Mouse (Mus musculus) heart, embryonic 11.5 days (tissue): ENCODE results near the gene 3110009E18Rik. TPM values are rescaled to one million over a fixed set of nuclear protein-coding genes. Genes with fewer than 3 reads are reported as not detected.

Experiments
- ATAC-seq: fragments of 200-750 bp; cut with Nextera tagmentation; replicated peaks from 2 replicates; pipeline ENCODE4 v1.8.0; 2017; ENCODE audit warnings: moderate library complexity; ENCODE audit not compliant: insufficient number of reproducible peaks, low FRiP score, low TSS enrichment
- H3K27ac ChIP-seq: fragments of 300-500 bp; sonication (generic); 2 replicates; pipeline ENCODE4 v1.5.1; 2014; ENCODE audit warnings: mild to moderate bottlenecking, low read depth, low read length
- H3K27me3 ChIP-seq: fragments of 300-500 bp; sonication (generic); 2 replicates; pipeline ENCODE4 v1.6.1; 2014; ENCODE audit warnings: mild to moderate bottlenecking, low read length, mixed read lengths; ENCODE audit not compliant: control insufficient read depth, insufficient read depth
- H3K36me3 ChIP-seq: fragments of 300-500 bp; sonication (generic); 2 replicates; pipeline ENCODE4 v1.6.1; 2014; ENCODE audit warnings: mild to moderate bottlenecking, low read length, moderate library complexity, mixed read lengths; ENCODE audit not compliant: control insufficient read depth, insufficient read depth
- H3K4me1 ChIP-seq: fragments of 300-500 bp; sonication (generic); 2 replicates; pipeline ENCODE4 v1.6.1; 2014; ENCODE audit warnings: low read length; ENCODE audit not compliant: control insufficient read depth, insufficient read depth
- H3K4me2 ChIP-seq: fragments of 300-500 bp; sonication (generic); 2 replicates; pipeline ENCODE4 v1.6.1; 2014; ENCODE audit warnings: mild to moderate bottlenecking, moderate library complexity
- H3K4me3 ChIP-seq: fragments of 300-500 bp; sonication (generic); 2 replicates; pipeline ENCODE4 v1.5.1; 2014; ENCODE audit warnings: low read depth, low read length
- H3K9ac ChIP-seq: fragments of 300-500 bp; sonication (generic); 2 replicates; pipeline ENCODE4 v1.6.1; 2014; ENCODE audit warnings: mild to moderate bottlenecking, low read depth, low read length, moderate library complexity
- H3K9me3 ChIP-seq: fragments of 300-500 bp; sonication (generic); replicated peaks from 2 replicates; pipeline ENCODE4 v1.6.1; 2016; ENCODE audit warnings: low read length; ENCODE audit not compliant: control insufficient read depth
- WGBS: fragments of 180-500 bp; shearing (Covaris S2); extraction: QIAGEN DNeasy Blood & Tissue Kit; methylation state at CpG from one replicate; pipeline ENCODE4 v1.1.7; 2014; ENCODE audit not compliant: insufficient replicate concordance; 5-methylcytosine and 5-hydroxymethylcytosine counted together
- polyA plus RNA-seq: library from polyadenylated mRNA; unstranded; fragments of >200 nt; fragmentation: Nextera tagmentation; extraction: Ambion mirVana; gene quantifications from 2 replicates; pipeline ENCODE4 v1.2.1, GENCODE M21; 2014

Gene 3110009E18Rik
- polyA plus RNA-seq, 1 experiment from 2014 or later = 13.1 TPM

DNA sequence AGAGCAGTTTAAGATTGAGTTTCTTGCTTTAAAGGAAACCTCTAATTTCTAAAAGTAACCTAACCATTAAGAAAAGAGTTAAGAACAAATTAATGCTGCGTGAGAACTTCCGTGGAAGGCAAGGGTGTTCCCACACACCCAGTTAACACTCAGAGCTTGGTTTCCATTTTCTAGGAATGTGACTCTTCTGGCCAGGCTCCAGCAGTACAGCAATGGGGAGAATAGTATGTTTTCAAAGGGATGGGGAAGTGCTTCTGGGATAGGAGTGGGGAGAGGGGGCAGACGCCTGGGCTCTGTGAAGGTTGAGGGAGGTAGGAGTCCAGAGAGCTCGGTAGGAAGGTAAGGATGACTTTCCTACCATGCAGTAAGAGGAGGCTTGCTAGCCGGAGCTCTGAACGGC is 4.5 kb downstream of the 3110009E18Rik start:
- WGBS = 71% methylated on average over 6 of the region's 6 CpGs
- Histone ChIP-seq H3K27ac (no peak overlapping the region), H3K9me3 (no peaks in the 10 kb centered on the region), H3K9ac (no peak overlapping the region), H3K27me3 (no peaks in the 10 kb centered on the region), H3K4me1 (no peaks in the 10 kb centered on the region), H3K4me2 (no peak overlapping the region), H3K4me3 (no peak overlapping the region), H3K36me3 (no peaks in the 10 kb centered on the region)
- ATAC-seq = no peak

DNA sequence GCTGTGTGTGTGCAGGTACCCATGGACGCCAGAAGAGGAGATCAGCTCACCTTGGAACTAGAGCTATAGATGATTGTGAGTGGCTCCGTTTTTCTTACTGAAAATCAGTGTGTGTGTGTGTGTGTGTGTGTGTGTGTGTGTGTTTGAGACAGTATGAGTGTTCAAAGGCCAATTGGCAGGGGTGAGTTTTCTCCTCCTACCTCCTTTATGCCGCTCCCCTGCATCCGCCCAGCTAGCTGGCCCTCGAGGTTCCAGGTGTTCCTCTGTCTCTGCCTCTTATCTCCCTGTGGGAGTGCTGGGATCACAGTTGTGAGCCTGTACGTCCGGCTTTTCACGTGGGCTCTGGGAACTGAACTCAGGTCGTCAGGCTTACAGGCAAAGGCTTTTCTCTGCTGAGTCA is 5.3 kb downstream of the 3110009E18Rik start:
- no peaks in the 10 kb centered on the region for H3K27me3 ChIP-seq
- WGBS = 66% methylated on average over 9 of the region's 9 CpGs
- no peak for ATAC-seq
- no peak overlapping the region for H3K4me3 ChIP-seq
- no peak overlapping the region for H3K27ac ChIP-seq
- H3K4me1 ChIP-seq = no peaks in the 10 kb centered on the region
- no peaks in the 10 kb centered on the region for H3K36me3 ChIP-seq
- no peaks in the 10 kb centered on the region for H3K9me3 ChIP-seq
- H3K9ac ChIP-seq = no peak overlapping the region
- H3K4me2 ChIP-seq = no peak overlapping the region

GRCm38 (mm10) chr1:120132376-120132775 is 11.4 kb downstream of the 3110009E18Rik start:
- no peaks in the 10 kb centered on the region for H3K27me3 ChIP-seq
- H3K27ac ChIP-seq = no peak overlapping the region
- H3K9me3 ChIP-seq = no peaks in the 10 kb centered on the region
- H3K4me3 ChIP-seq = no peak overlapping the region
- no peak for ATAC-seq
- no peaks in the 10 kb centered on the region for H3K36me3 ChIP-seq
- H3K9ac ChIP-seq = no peak overlapping the region
- H3K4me1 ChIP-seq = no peaks in the 10 kb centered on the region
- no peak overlapping the region for H3K4me2 ChIP-seq
- WGBS = 91% methylated on average over 1 of the region's 1 CpGs

DNA sequence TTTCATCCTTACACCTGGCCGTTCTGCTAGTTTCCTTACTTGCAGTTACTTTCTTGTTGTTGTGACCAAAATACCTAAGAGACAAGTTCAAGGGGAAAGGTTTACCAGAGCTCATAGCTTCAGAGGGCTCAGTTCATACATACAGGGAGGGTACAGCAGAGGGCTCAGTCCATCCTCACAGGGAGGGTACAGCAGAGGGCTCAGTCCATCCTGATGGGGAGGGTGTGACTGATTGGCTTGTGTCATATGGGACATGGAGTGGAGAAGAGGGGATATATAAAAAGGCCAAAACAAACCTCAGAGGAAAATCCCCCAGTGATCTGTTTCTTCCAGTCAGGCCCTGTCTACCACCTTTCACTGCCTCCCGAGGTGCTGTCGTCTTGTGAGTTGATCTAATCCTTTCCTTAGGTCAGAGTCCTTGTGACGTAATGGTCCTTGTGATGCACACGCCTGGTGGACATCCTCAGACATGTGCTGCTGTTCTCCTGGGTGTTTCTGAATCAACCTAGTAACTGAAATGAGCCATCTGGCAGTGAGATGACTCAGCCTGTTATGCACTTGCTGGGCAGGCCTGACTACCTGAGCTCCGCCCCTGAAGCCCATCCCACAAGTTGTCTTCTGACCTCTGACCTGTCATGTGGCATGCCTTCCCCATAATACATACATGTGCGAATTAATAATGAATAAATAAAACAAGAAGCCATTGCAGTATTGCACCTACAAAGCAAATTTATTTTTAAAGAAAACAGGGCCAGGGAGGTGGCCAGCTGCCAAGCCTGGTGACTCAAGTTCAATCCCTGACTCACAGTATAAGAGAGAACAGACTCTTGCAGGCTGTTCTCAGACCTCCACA is 15.2 kb downstream of the 3110009E18Rik start:
- no peak overlapping the region for H3K9ac ChIP-seq
- H3K9me3 ChIP-seq = no peaks in the 10 kb centered on the region
- WGBS = 67% methylated on average over 7 of the region's 7 CpGs
- no peaks in the 10 kb centered on the region for H3K27me3 ChIP-seq
- H3K36me3 ChIP-seq = no peaks in the 10 kb centered on the region
- ATAC-seq = no peak
- H3K4me2 ChIP-seq = no peak overlapping the region
- H3K4me1 ChIP-seq = no peaks in the 10 kb centered on the region
- no peak overlapping the region for H3K4me3 ChIP-seq
- H3K27ac ChIP-seq = no peak overlapping the region

GRCm38 (mm10) chr1:120138923-120139540 is 18.0 kb downstream of the 3110009E18Rik start:
- no peak overlapping the region for H3K9ac ChIP-seq
- H3K27ac ChIP-seq = no peak overlapping the region
- no peak overlapping the region for H3K4me2 ChIP-seq
- no peaks in the 10 kb centered on the region; the same call in 1 of the 2 replicates for H3K27me3 ChIP-seq
- H3K36me3 ChIP-seq = no peaks in the 10 kb centered on the region
- H3K4me3 ChIP-seq = no peak overlapping the region
- no peaks in the 10 kb centered on the region for H3K4me1 ChIP-seq
- no peak for ATAC-seq
- 37% methylated on average over 7 of the region's 7 CpGs for WGBS
- no peaks in the 10 kb centered on the region for H3K9me3 ChIP-seq

DNA sequence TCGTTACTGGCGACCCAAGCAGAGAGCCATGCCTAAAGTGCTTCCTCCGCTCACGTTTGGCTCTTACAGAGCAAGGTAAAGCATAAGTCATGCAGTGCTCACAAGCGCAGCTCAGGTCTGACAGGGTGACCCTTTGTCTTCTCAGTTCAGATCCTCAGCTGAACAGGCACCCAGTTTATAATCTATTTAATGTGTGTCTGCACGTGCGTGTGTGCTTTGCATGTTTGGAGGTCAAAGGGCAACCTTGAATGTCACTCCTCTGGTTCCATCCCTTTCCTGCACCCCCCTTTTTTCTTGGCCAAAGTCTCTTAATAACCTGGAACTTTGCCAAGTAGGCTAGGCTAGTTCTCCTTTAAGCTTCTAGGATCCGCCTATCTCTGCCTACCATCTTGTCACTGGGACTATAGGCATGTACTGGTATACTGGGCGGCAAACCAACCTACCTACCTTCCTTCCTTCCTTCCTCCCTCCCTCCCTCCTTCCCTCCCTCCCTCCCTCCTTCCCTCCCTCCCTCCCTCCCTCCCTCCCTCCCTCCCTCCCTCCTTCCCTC is 19.2 kb downstream of the 3110009E18Rik start:
- Histone ChIP-seq H3K4me1 (no peaks in the 10 kb centered on the region), H3K9me3 (no peaks in the 10 kb centered on the region), H3K4me2 (no peak overlapping the region), H3K27ac (no peak overlapping the region), H3K9ac (no peak overlapping the region), H3K36me3 (no peaks in the 10 kb centered on the region), H3K27me3 (no peaks in the 10 kb centered on the region; the same call in 1 of the 2 replicates), H3K4me3 (no peak overlapping the region)
- WGBS = 84% methylated on average over 9 of the region's 9 CpGs
- no peak for ATAC-seq

GRCm38 (mm10) chr1:120142551-120142950 is 21.6 kb downstream of the 3110009E18Rik start:
- no peak for ATAC-seq

GRCm38 (mm10) chr1:120145527-120146216 is 24.7 kb downstream of the 3110009E18Rik start:
- 84% methylated on average over 8 of the region's 8 CpGs for WGBS
- Histone ChIP-seq H3K27ac (no peak overlapping the region), H3K9me3 (no peaks in the 10 kb centered on the region), H3K4me3 (no peak overlapping the region), H3K9ac (no peak overlapping the region), H3K4me2 (no peak overlapping the region), H3K27me3 (no peaks in the 10 kb centered on the region; the same call in 1 of the 2 replicates), H3K36me3 (no peaks in the 10 kb centered on the region), H3K4me1 (no peaks in the 10 kb centered on the region)
- no peak for ATAC-seq

More at GRCm38 (mm10) chr1:120142551-120142950, 21.6 kb downstream of the 3110009E18Rik start:
- Histone ChIP-seq H3K27ac (no peak overlapping the region), H3K9me3 (no peaks in the 10 kb centered on the region), H3K9ac (no peak overlapping the region), H3K4me2 (no peak overlapping the region), H3K4me1 (no peaks in the 10 kb centered on the region), H3K36me3 (no peaks in the 10 kb centered on the region), H3K4me3 (no peak overlapping the region), H3K27me3 (no peaks in the 10 kb centered on the region; the same call in 1 of the 2 replicates)
- WGBS = 70% methylated on average over 5 of the region's 5 CpGs
